Mouse (Mus musculus): ENCODE measurements at regions not wholly inside any gene's neighbourhood (a gene's known extent, or its start where the extent isn't known, plus 50 kb on each side); places are given as distances from the start of the nearest gene placed in this dataset.

- H3K27ac ChIP-seq (ENCODE audit: low read depth, low read length) = no peak overlapping the region
- no peak overlapping the region for H3K9ac ChIP-seq (ENCODE audit: low read length)
- no peak overlapping the region for H3K4me3 ChIP-seq (ENCODE audit: low read depth, low read length)
- no peaks in the 10 kb centered on the region for H3K36me3 ChIP-seq (ENCODE audit: control insufficient read depth, insufficient read depth, low read length)
- H3K9me3 ChIP-seq (ENCODE audit: control insufficient read depth, low read length) = no peaks in the 10 kb centered on the region
- no peak for DNase-seq (ENCODE audit: low spot score, missing footprints)
- 84% methylated on average over 4 of the region's 4 CpGs for WGBS
- H3K4me2 ChIP-seq = no peak overlapping the region
- ATAC-seq (ENCODE audit: low FRiP score) = no peak
- no peaks in the 10 kb centered on the region for H3K27me3 ChIP-seq (ENCODE audit: control insufficient read depth, insufficient read depth, low read length)
- no peaks in the 10 kb centered on the region for H3K4me1 ChIP-seq (ENCODE audit: control insufficient read depth, insufficient read depth, low read length)
Measured at GRCm38 (mm10) chr8:42183288-42183878, 766.5 kb upstream of the Frg1 start.

DNA sequence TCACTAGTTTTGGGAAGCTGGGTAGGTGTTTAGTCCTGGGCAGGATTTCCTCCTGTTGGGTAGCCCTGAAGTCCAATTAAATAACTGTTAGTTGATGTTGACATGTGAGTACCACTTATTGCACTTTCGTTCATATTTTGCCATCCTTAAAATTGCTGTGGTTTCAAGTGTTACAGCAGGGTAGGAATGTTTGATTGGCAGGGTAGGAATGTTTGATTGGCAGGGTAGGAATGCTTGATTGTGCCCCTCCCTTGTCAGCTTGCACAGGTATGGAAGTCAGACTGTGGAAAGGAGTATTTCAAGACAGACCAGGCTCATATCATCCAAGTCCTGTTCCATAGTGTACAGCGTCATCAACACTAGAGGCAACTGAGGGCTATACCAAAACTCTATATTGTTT is 745.6 kb upstream of the Frg1 start:
- no peaks in the 10 kb centered on the region for H3K27me3 ChIP-seq (ENCODE audit: control insufficient read depth, insufficient read depth, low read length)
- H3K4me3 ChIP-seq (ENCODE audit: low read depth, low read length) = no peak overlapping the region
- no peaks in the 10 kb centered on the region for H3K36me3 ChIP-seq (ENCODE audit: control insufficient read depth, insufficient read depth, low read length)
- no peak overlapping the region for H3K9ac ChIP-seq (ENCODE audit: low read length)
- ATAC-seq (ENCODE audit: low FRiP score) (no peak), DNase-seq (ENCODE audit: low spot score, missing footprints) (no peak)
- no peak overlapping the region for H3K4me2 ChIP-seq
- 93% methylated on average over 2 of the region's 2 CpGs for WGBS
- no peaks in the 10 kb centered on the region for H3K4me1 ChIP-seq (ENCODE audit: control insufficient read depth, insufficient read depth, low read length)
- H3K9me3 ChIP-seq (ENCODE audit: control insufficient read depth, low read length) = no peaks in the 10 kb centered on the region
- H3K27ac ChIP-seq (ENCODE audit: low read depth, low read length) = no peak overlapping the region

DNA sequence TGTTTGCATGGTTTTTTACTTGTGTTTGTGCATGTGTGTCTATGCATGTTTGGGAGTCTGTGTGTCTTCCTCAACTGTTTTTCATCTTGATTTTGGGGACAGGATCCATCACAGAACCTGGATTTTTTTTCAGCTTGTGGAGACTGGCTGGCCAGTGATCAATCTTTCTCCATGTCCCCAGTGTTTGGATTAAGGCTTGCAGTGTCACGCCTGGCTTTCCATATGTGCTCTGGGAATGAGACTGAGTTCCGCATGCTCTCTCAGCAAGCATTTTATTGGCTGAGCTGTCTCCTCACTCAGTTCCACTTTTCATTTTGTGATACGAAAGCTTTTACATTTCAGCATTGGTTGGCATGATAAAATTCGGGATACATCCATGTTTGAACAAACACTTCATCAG is 740.1 kb upstream of the Frg1 start:
- Histone ChIP-seq H3K36me3 (ENCODE audit: control insufficient read depth, insufficient read depth, low read length) (no peaks in the 10 kb centered on the region), H3K27ac (ENCODE audit: low read depth, low read length) (no peak overlapping the region), H3K9ac (ENCODE audit: low read length) (no peak overlapping the region), H3K4me1 (ENCODE audit: control insufficient read depth, insufficient read depth, low read length) (no peaks in the 10 kb centered on the region), H3K9me3 (ENCODE audit: control insufficient read depth, low read length) (no peaks in the 10 kb centered on the region), H3K27me3 (ENCODE audit: control insufficient read depth, insufficient read depth, low read length) (no peaks in the 10 kb centered on the region), H3K4me3 (ENCODE audit: low read depth, low read length) (no peak overlapping the region), H3K4me2 (no peak overlapping the region)
- ATAC-seq (ENCODE audit: low FRiP score) (no peak), DNase-seq (ENCODE audit: low spot score, missing footprints) (no peak)
- WGBS = 81% methylated on average over 4 of the region's 4 CpGs

- Histone ChIP-seq H3K4me3 (ENCODE audit: low read depth, low read length) (no peak overlapping the region), H3K4me1 (ENCODE audit: control insufficient read depth, insufficient read depth, low read length) (no peaks in the 10 kb centered on the region), H3K27me3 (ENCODE audit: control insufficient read depth, insufficient read depth, low read length) (no peaks in the 10 kb centered on the region), H3K4me2 (no peak overlapping the region), H3K36me3 (ENCODE audit: control insufficient read depth, insufficient read depth, low read length) (no peaks in the 10 kb centered on the region), H3K9ac (ENCODE audit: low read length) (no peak overlapping the region), H3K27ac (ENCODE audit: low read depth, low read length) (no peak overlapping the region), H3K9me3 (ENCODE audit: control insufficient read depth, low read length) (no peaks in the 10 kb centered on the region)
- ATAC-seq (ENCODE audit: low FRiP score) = no peak
- WGBS = 63% methylated on average over 1 of the region's 1 CpGs
- no peak for DNase-seq (ENCODE audit: low spot score, missing footprints)
Measured at GRCm38 (mm10) chr8:42156588-42156987, 739.7 kb upstream of the Frg1 start.

DNA sequence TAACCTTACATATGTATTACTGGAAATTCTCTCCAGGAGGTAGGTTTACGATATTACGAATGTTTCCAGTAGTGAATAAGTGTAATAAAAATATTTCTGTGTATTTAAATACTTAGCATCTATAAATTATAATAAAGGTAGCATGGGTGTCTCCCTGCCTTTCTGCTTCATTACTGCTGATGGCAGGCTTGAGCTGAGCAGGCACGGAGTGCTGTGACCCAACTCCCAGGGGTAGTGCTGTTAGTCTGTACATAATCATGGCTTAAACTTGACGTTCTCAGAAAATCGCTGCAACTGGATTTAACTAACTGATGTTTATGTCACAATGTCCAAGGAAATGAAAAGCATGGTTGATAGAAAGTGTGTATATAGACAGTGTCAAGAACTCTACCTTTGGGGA is 727.8 kb upstream of the Frg1 start:
- Histone ChIP-seq H3K9me3 (ENCODE audit: control insufficient read depth, low read length) (no peaks in the 10 kb centered on the region), H3K4me3 (ENCODE audit: low read depth, low read length) (no peak overlapping the region), H3K27me3 (ENCODE audit: control insufficient read depth, insufficient read depth, low read length) (no peaks in the 10 kb centered on the region), H3K36me3 (ENCODE audit: control insufficient read depth, insufficient read depth, low read length) (no peaks in the 10 kb centered on the region), H3K27ac (ENCODE audit: low read depth, low read length) (no peak overlapping the region), H3K4me1 (ENCODE audit: control insufficient read depth, insufficient read depth, low read length) (no peaks in the 10 kb centered on the region), H3K9ac (ENCODE audit: low read length) (no peak overlapping the region), H3K4me2 (no peak overlapping the region)
- DNase-seq (ENCODE audit: low spot score, missing footprints) (no peak), ATAC-seq (ENCODE audit: low FRiP score) (no peak)
- 83% methylated on average over 5 of the region's 5 CpGs for WGBS

DNA sequence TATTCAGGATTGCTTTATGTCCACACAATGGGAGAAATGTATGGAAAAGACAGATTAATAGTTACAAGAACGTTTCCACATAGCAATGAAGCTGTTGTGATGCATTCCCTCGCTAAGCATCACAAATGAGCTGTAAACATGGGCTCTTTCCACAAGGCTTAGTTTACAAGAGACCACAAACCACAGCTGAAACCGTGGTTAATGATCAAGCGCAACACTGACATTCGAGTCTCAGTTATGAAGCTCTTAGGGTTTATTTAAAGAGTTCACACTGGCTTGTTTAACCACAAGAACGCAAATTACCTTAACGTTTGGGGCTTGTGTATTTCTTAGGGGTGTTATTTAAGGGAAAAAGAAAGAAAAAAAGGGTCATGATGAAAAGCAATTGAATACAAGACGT is 727.3 kb upstream of the Frg1 start:
- H3K27ac ChIP-seq (ENCODE audit: low read depth, low read length) = no peak overlapping the region
- DNase-seq (ENCODE audit: low spot score, missing footprints) (no peak), ATAC-seq (ENCODE audit: low FRiP score) (no peak)
- no peak overlapping the region for H3K4me2 ChIP-seq
- no peaks in the 10 kb centered on the region for H3K9me3 ChIP-seq (ENCODE audit: control insufficient read depth, low read length)
- WGBS = 77% methylated on average over 8 of the region's 8 CpGs
- no peaks in the 10 kb centered on the region for H3K36me3 ChIP-seq (ENCODE audit: control insufficient read depth, insufficient read depth, low read length)
- no peak overlapping the region for H3K4me3 ChIP-seq (ENCODE audit: low read depth, low read length)
- no peaks in the 10 kb centered on the region for H3K27me3 ChIP-seq (ENCODE audit: control insufficient read depth, insufficient read depth, low read length)
- no peaks in the 10 kb centered on the region for H3K4me1 ChIP-seq (ENCODE audit: control insufficient read depth, insufficient read depth, low read length)
- H3K9ac ChIP-seq (ENCODE audit: low read length) = no peak overlapping the region

DNA sequence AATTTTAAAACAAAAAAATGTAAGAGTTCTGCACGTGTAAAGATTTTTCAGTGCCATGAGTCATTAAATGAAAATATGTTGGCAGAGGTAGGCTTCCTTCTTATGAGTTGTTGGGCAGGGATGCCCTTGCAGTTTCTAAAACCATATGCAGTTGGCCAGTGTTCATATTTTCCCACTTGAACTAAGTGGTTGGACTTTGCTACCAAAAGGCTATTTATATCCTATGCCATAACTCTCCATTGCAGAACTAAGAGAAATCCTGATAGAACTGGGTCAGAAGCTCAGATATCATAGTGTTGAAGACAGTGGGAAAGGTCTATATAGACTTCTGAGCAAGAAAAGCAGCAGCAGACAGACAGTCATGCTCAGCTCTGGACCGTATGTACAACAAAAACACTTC is 690.7 kb upstream of the Frg1 start:
- Histone ChIP-seq H3K4me3 (ENCODE audit: low read depth, low read length) (no peak overlapping the region), H3K9me3 (ENCODE audit: control insufficient read depth, low read length) (no peaks in the 10 kb centered on the region), H3K4me1 (ENCODE audit: control insufficient read depth, insufficient read depth, low read length) (no peaks in the 10 kb centered on the region), H3K4me2 (no peak overlapping the region), H3K36me3 (ENCODE audit: control insufficient read depth, insufficient read depth, low read length) (no peaks in the 10 kb centered on the region), H3K27me3 (ENCODE audit: control insufficient read depth, insufficient read depth, low read length) (no peaks in the 10 kb centered on the region), H3K27ac (ENCODE audit: low read depth, low read length) (no peak overlapping the region), H3K9ac (ENCODE audit: low read length) (no peak overlapping the region)
- DNase-seq (ENCODE audit: low spot score, missing footprints) (no peak), ATAC-seq (ENCODE audit: low FRiP score) (no peak)
- WGBS = 89% methylated on average over 2 of the region's 2 CpGs

DNA sequence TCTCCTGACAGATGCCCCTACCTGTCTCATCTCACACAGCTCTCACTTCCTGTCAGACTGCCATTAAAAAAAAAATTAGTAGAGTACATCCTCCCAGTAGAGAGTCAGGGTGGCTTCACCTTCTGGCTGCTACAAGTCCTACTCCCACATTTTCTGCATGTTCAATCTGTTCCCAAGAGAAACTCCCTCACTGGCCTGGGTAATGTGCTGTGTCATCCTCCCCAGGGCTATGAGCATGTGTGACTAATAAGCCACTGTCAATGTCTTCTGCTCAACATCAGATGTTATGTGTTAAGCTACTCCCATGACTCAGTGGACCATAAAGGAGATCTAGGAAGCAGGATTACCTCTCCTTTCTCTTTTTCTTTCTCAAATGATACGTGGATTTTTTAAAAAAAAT is 652.4 kb upstream of the Frg1 start:
- H3K27ac ChIP-seq (ENCODE audit: low read depth, low read length) = no peak overlapping the region
- ATAC-seq (ENCODE audit: low FRiP score) = no peak
- no peaks in the 10 kb centered on the region for H3K9me3 ChIP-seq (ENCODE audit: control insufficient read depth, low read length)
- 71% methylated on average over 1 of the region's 1 CpGs for WGBS
- no peak for DNase-seq (ENCODE audit: low spot score, missing footprints)
- H3K27me3 ChIP-seq (ENCODE audit: control insufficient read depth, insufficient read depth, low read length) = no peaks in the 10 kb centered on the region
- no peak overlapping the region for H3K4me2 ChIP-seq
- H3K36me3 ChIP-seq (ENCODE audit: control insufficient read depth, insufficient read depth, low read length) = no peaks in the 10 kb centered on the region
- no peak overlapping the region for H3K4me3 ChIP-seq (ENCODE audit: low read depth, low read length)
- no peaks in the 10 kb centered on the region for H3K4me1 ChIP-seq (ENCODE audit: control insufficient read depth, insufficient read depth, low read length)
- H3K9ac ChIP-seq (ENCODE audit: low read length) = no peak overlapping the region

DNA sequence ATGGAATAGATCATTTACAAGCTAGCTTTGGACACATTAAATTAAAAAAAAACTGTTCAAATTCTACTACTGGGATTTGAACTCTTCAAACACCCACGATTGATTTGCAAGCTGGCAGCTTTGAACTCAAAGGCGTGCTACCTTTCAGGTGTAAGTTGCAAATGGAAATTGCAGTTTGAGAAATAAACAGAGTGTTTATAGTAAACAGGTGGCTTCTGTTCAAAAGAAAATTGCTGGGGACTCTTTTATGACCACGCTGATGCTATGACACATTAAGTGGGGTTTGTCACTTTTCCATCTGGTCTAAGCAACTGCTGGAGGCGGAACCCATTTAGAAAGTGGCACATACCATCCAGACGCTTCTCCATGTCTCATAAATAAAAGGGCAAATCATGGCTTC is 626.7 kb upstream of the Frg1 start:
- Histone ChIP-seq H3K4me3 (ENCODE audit: low read depth, low read length) (no peak overlapping the region), H3K9me3 (ENCODE audit: control insufficient read depth, low read length) (no peaks in the 10 kb centered on the region), H3K9ac (ENCODE audit: low read length) (no peak overlapping the region), H3K27ac (ENCODE audit: low read depth, low read length) (no peak overlapping the region), H3K4me1 (ENCODE audit: control insufficient read depth, insufficient read depth, low read length) (no peaks in the 10 kb centered on the region), H3K36me3 (ENCODE audit: control insufficient read depth, insufficient read depth, low read length) (no peaks in the 10 kb centered on the region), H3K4me2 (no peak overlapping the region), H3K27me3 (ENCODE audit: control insufficient read depth, insufficient read depth, low read length) (no peaks in the 10 kb centered on the region)
- 91% methylated on average over 5 of the region's 5 CpGs for WGBS
- DNase-seq (ENCODE audit: low spot score, missing footprints) = no peak
- ATAC-seq (ENCODE audit: low FRiP score) = no peak

DNA sequence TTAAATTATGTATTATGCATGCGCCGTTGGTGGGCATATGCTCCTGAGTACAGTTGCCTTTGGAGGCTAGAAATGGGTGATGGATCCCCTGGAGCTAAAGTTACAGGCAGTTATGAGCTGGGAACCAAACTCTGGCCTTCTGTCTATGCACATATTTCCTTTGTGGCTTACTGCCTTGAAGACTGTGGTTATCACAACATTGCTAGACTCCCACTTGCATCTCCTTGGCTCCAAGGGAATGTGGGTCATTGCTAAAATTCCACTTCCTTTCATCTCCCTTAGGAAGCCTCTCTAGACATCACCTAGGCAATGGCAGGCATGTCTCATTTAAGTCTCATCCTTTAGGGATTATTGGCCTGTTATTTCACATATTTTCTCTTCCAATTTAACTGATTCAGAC is 622.4 kb upstream of the Frg1 start:
- Histone ChIP-seq H3K4me1 (ENCODE audit: control insufficient read depth, insufficient read depth, low read length) (no peaks in the 10 kb centered on the region), H3K9ac (ENCODE audit: low read length) (no peak overlapping the region), H3K27ac (ENCODE audit: low read depth, low read length) (no peak overlapping the region), H3K4me2 (no peak overlapping the region), H3K36me3 (ENCODE audit: control insufficient read depth, insufficient read depth, low read length) (no peaks in the 10 kb centered on the region), H3K27me3 (ENCODE audit: control insufficient read depth, insufficient read depth, low read length) (no peaks in the 10 kb centered on the region), H3K4me3 (ENCODE audit: low read depth, low read length) (no peak overlapping the region), H3K9me3 (ENCODE audit: control insufficient read depth, low read length) (no peaks in the 10 kb centered on the region)
- no peak for DNase-seq (ENCODE audit: low spot score, missing footprints)
- WGBS = 96% methylated on average over 2 of the region's 2 CpGs
- ATAC-seq (ENCODE audit: low FRiP score) = no peak

All from midbrain, embryonic 11.5 days (tissue).